Comparison of ENCODE assay signal across 10 mouse cellular contexts in genomic region chr19:56908472-56909270, GRCm38 (mm10). TPM values are rescaled to one million over a fixed set of nuclear protein-coding genes. Genes with fewer than 3 reads are reported as not detected.
A peak's percentile ranks its signal among the peaks of the same experiment; 100 is the strongest.
DNase-seq lines count a peak whose midpoint lies in the region; ATAC-seq and TF ChIP-seq lines count a peak whose summit lies in the region.
"Had no signal": no experiment of that assay in that cellular context is flagged by ENCODE, and none has a peak within 500 bp of the region (broad histone marks: within the 10 kb centered on the region; RNA-seq: fewer than 3 reads in every experiment).

No protein-coding gene starts in this region.

- H3K4me3 ChIP-seq in liver, embryonic 12.5 days, result no peak overlapping the region
- H3K4me3 ChIP-seq in bone marrow, adult 2 months (replicated peaks; ENCODE audit: control insufficient read depth, low read depth, low read length), result no peak overlapping the region
- no peak overlapping the region for H3K4me3 ChIP-seq in stomach, embryonic 16.5 days (replicated peaks; ENCODE audit: low read length)
- H3K4me3 ChIP-seq: erythroblast, embryonic 14.5 days; midbrain, embryonic 12.5 days had no signal

- no peaks in the 10 kb centered on the region for H3K9me3 ChIP-seq in liver, embryonic 12.5 days (replicated peaks)
- H3K9me3 ChIP-seq in stomach, embryonic 16.5 days (replicated peaks; ENCODE audit: control insufficient read depth, low read length), result no peaks in the 10 kb centered on the region

- TF ChIP-seq POLR2A in bone marrow, adult 2 months (IDR thresholded peaks at IDR 0.05; ENCODE audit: borderline replicate concordance, control insufficient read depth, low read depth, low read length), result no peak

- peak; percentile 58 for TF ChIP-seq CTCF in bone marrow, adult 2 months (IDR thresholded peaks at IDR 0.05; ENCODE audit: control insufficient read depth, insufficient read depth, low read length)

- H3K36me3 ChIP-seq in liver, embryonic 12.5 days, result no peaks in the 10 kb centered on the region
- peaks cover 1% of the 10 kb centered on the region; the same call in 1 of the 2 replicates for H3K36me3 ChIP-seq in stomach, embryonic 16.5 days (ENCODE audit: control insufficient read depth, insufficient read depth, low read length)
- H3K36me3 ChIP-seq: midbrain, embryonic 12.5 days had no signal

- WGBS in liver, embryonic 12.5 days (ENCODE audit: insufficient replicate concordance), result 57% methylated on average over 17 of the region's 17 CpGs
- WGBS in bone marrow, adult 2 months, result 67% methylated on average over 17 of the region's 17 CpGs
- WGBS in stomach, embryonic 16.5 days, result 73% methylated on average over 17 of the region's 17 CpGs

- H3K4me1 ChIP-seq in liver, embryonic 12.5 days, result no peaks in the 10 kb centered on the region
- H3K4me1 ChIP-seq in bone marrow, adult 2 months (ENCODE audit: control insufficient read depth, insufficient read depth, low read length), result no peaks in the 10 kb centered on the region
- no peaks in the 10 kb centered on the region for H3K4me1 ChIP-seq in stomach, embryonic 16.5 days (ENCODE audit: control insufficient read depth, insufficient read depth, low read length)

- no peak overlapping the region for H3K9ac ChIP-seq in liver, embryonic 12.5 days
- no peak overlapping the region for H3K9ac ChIP-seq in stomach, embryonic 16.5 days (ENCODE audit: low read length)
- H3K9ac ChIP-seq: midbrain, embryonic 12.5 days had no signal

- DNase-seq in liver, result peak; percentile 41
- peak; percentile 46 for DNase-seq in layer of hippocampus, adult 11-12 months (ENCODE audit: low spot score)
- peak; percentile 83 for DNase-seq in mesoderm, embryonic 11.5 days (ENCODE audit: low read depth, low spot score)
- DNase-seq in ovary, postnatal 10 days (ENCODE audit: low spot score), result no peak

- no peak overlapping the region for H3K27ac ChIP-seq in liver, embryonic 12.5 days
- no peak overlapping the region for H3K27ac ChIP-seq in bone marrow, adult 2 months (ENCODE audit: control insufficient read depth, insufficient read depth, low read depth, low read length, poor library complexity)
- no peak overlapping the region for H3K27ac ChIP-seq in stomach, embryonic 16.5 days (ENCODE audit: low read length)
- H3K27ac ChIP-seq: midbrain, embryonic 12.5 days had no signal

- H3K27me3 ChIP-seq in liver, embryonic 12.5 days (replicated peaks), result no peaks in the 10 kb centered on the region; the same call in 1 of the 2 replicates
- H3K27me3 ChIP-seq in stomach, embryonic 16.5 days (ENCODE audit: control insufficient read depth, insufficient read depth, low read length), result no peaks in the 10 kb centered on the region

- ATAC-seq in liver, embryonic 12.5 days, result no peak
- ATAC-seq in frontal cortex, adult (ENCODE audit: low TSS enrichment), result peak; percentile 94
- ATAC-seq in stomach, embryonic 16.5 days (ENCODE audit: insufficient read depth, low FRiP score), result peak; percentile 23; the same call in 1 of the 2 replicates

- no peak overlapping the region for H3K4me2 ChIP-seq in liver, embryonic 12.5 days
- H3K4me2 ChIP-seq in stomach, embryonic 16.5 days (ENCODE audit: low read depth, low read length), result no peak overlapping the region
- H3K4me2 ChIP-seq: midbrain, embryonic 12.5 days had no signal

RNA-seq across cellular contexts. Expression of gene Vwa2, which starts 34.6 kb away (rescaled TPM):
- polyA plus RNA-seq in liver, embryonic 12.5 days (2016; fragmentation: Nextera tagmentation; extraction: Ambion mirVana), result 0.08 and 0.11 TPM in 2 replicates
- not detected in 2 replicates for polyA plus RNA-seq in bone marrow, adult 2 months (2011; ENCODE audit: insufficient read depth, insufficient read length, low replicate concordance, missing spikeins)
- polyA plus RNA-seq in stomach, embryonic 16.5 days (2015; fragmentation: Nextera tagmentation; extraction: Ambion mirVana), result 2.5 and 2.9 TPM in 2 replicates
- polyA plus RNA-seq: erythroblast, embryonic 14.5 days had no signal
